Mouse (Mus musculus): ENCODE results near the gene Tcp1. TPM values are rescaled to one million over a fixed set of nuclear protein-coding genes. Genes with fewer than 3 reads are reported as not detected.
"Not testable (repeated sequence)": the region's sequence is repeated elsewhere in the genome, so short reads cannot be mapped to it uniquely, and the experiment has no call there.

The Tcp1 gene
- polyA plus RNA-seq, 1 experiment from 2014 or later, result 392 TPM

- H3K4me2 ChIP-seq (ENCODE audit: low read depth, low read length); H3K36me3 ChIP-seq (ENCODE audit: control insufficient read depth, insufficient read depth, low read length); H3K27me3 ChIP-seq (ENCODE audit: control insufficient read depth, insufficient read depth, low read length); H3K4me3 ChIP-seq (replicated peaks; ENCODE audit: low read length); H3K9ac ChIP-seq (ENCODE audit: low read length); H3K4me1 ChIP-seq (ENCODE audit: control insufficient read depth, insufficient read depth, low read length); ATAC-seq (ENCODE audit: insufficient read depth, low FRiP score); H3K9me3 ChIP-seq (replicated peaks; ENCODE audit: control insufficient read depth, low read length); H3K27ac ChIP-seq (ENCODE audit: low read length): not testable (repeated sequence)
- 88% methylated on average over 5 of the region's 5 CpGs for WGBS
Observed at GRCm38 (mm10) chr17:12931576-12931975, 16.1 kb downstream of the Tcp1 start.

GRCm38 (mm10) chr17:12935719-12936118 lies 20.2 kb downstream of the Tcp1 start:
- no peak overlapping the region for H3K27ac ChIP-seq (ENCODE audit: low read length)
- peaks cover 5% of the 10 kb centered on the region; the same call in 1 of the 2 replicates for H3K4me1 ChIP-seq (ENCODE audit: control insufficient read depth, insufficient read depth, low read length)
- ATAC-seq (ENCODE audit: insufficient read depth, low FRiP score), result no peak
- no peaks in the 10 kb centered on the region for H3K27me3 ChIP-seq (ENCODE audit: control insufficient read depth, insufficient read depth, low read length)
- no peak overlapping the region for H3K4me2 ChIP-seq (ENCODE audit: low read depth, low read length)
- 46% methylated on average over 4 of the region's 4 CpGs for WGBS
- H3K9me3 ChIP-seq (replicated peaks; ENCODE audit: control insufficient read depth, low read length), result no peaks in the 10 kb centered on the region
- no peak overlapping the region for H3K9ac ChIP-seq (ENCODE audit: low read length)
- no peak overlapping the region for H3K4me3 ChIP-seq (replicated peaks; ENCODE audit: low read length)
- no peaks in the 10 kb centered on the region for H3K36me3 ChIP-seq (ENCODE audit: control insufficient read depth, insufficient read depth, low read length)

- Histone ChIP-seq H3K4me1 (ENCODE audit: control insufficient read depth, insufficient read depth, low read length) (peaks cover 5% of the 10 kb centered on the region; the same call in 1 of the 2 replicates), H3K36me3 (ENCODE audit: control insufficient read depth, insufficient read depth, low read length) (no peaks in the 10 kb centered on the region), H3K27me3 (ENCODE audit: control insufficient read depth, insufficient read depth, low read length) (no peaks in the 10 kb centered on the region), H3K27ac (ENCODE audit: low read length) (no peak overlapping the region), H3K9ac (ENCODE audit: low read length) (no peak overlapping the region), H3K4me3 (replicated peaks; ENCODE audit: low read length) (no peak overlapping the region), H3K9me3 (replicated peaks; ENCODE audit: control insufficient read depth, low read length) (no peaks in the 10 kb centered on the region), H3K4me2 (ENCODE audit: low read depth, low read length) (no peak overlapping the region)
- WGBS, result 84% methylated on average over 2 of the region's 2 CpGs
- ATAC-seq (ENCODE audit: insufficient read depth, low FRiP score), result no peak
Observed at GRCm38 (mm10) chr17:12937412-12937970, 22.0 kb downstream of the Tcp1 start.

- no peaks in the 10 kb centered on the region for H3K36me3 ChIP-seq (ENCODE audit: control insufficient read depth, insufficient read depth, low read length)
- 54% methylated on average over 2 of the region's 2 CpGs for WGBS
- no peaks in the 10 kb centered on the region for H3K9me3 ChIP-seq (replicated peaks; ENCODE audit: control insufficient read depth, low read length)
- ATAC-seq (ENCODE audit: insufficient read depth, low FRiP score), result no peak
- H3K4me1 ChIP-seq (ENCODE audit: control insufficient read depth, insufficient read depth, low read length), result peaks cover 5% of the 10 kb centered on the region; the same call in 1 of the 2 replicates
- no peak overlapping the region for H3K4me3 ChIP-seq (replicated peaks; ENCODE audit: low read length)
- H3K27ac ChIP-seq (ENCODE audit: low read length), result no peak overlapping the region
- H3K4me2 ChIP-seq (ENCODE audit: low read depth, low read length), result no peak overlapping the region
- H3K27me3 ChIP-seq (ENCODE audit: control insufficient read depth, insufficient read depth, low read length), result no peaks in the 10 kb centered on the region
- no peak overlapping the region for H3K9ac ChIP-seq (ENCODE audit: low read length)
Observed at GRCm38 (mm10) chr17:12938077-12938476, 22.6 kb downstream of the Tcp1 start.

DNA sequence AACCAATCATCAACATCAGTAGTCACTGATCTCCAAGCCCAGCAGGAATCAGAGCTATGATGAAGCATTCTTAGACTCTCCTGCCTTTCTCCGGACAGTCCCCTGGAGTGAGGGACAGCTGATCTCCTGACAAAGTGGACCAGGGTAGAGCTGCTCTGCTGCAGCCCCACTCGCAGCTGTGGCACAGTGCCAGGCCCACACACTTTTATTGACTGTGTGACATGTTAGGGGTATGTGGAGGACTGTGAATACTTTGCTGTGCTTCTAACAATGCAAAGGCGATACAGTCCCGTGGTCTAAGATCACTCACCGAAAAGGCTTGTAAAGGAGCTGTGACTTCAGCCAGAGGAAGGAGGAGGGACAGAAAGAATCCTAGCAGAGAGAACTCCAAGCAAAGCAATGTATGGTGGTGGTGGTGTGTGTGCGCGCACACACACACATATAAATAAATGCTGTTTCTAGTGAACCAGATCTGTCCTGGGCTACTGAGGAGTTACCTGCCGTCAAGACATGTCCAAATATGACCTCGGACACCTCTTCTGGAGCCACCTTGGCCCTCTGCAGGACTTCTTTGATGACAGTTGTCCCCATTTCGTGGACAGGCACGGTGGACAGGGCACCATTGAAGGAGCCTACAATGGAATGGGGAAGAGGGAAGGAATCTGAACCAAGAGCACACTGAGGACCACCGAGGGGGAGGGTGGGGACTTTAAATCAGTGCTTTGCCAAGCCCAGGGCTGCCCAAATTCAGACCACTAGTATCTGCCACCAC lies 24.1 kb downstream of the Tcp1 start:
- Histone ChIP-seq H3K4me3 (replicated peaks; ENCODE audit: low read length) (peak overlapping the region; percentile 45), H3K9ac (ENCODE audit: low read length) (peak overlapping the region; percentile 64), H3K4me2 (ENCODE audit: low read depth, low read length) (peak overlapping the region; percentile 71)
- WGBS, result 51% methylated on average over 2 of the region's 12 CpGs
- not testable (repeated sequence) for H3K9me3 ChIP-seq (replicated peaks; ENCODE audit: control insufficient read depth, low read length); H3K36me3 ChIP-seq (ENCODE audit: control insufficient read depth, insufficient read depth, low read length); H3K27me3 ChIP-seq (ENCODE audit: control insufficient read depth, insufficient read depth, low read length); H3K4me1 ChIP-seq (ENCODE audit: control insufficient read depth, insufficient read depth, low read length); H3K27ac ChIP-seq (ENCODE audit: low read length)
- ATAC-seq (ENCODE audit: insufficient read depth, low FRiP score), result peak; percentile 3; the same call in 1 of the 2 replicates

GRCm38 (mm10) chr17:12940151-12940805 lies 24.8 kb downstream of the Tcp1 start, which contains the start of gene Acat3:
Gene Acat3 (minus strand): TSS chr17:12940600.
- no peaks in the 10 kb centered on the region for H3K9me3 ChIP-seq (replicated peaks; ENCODE audit: control insufficient read depth, low read length)
- H3K4me3 ChIP-seq (replicated peaks; ENCODE audit: low read length), result peak within 1 kb of the TSS; percentile 45
- peaks cover 5% of the 10 kb centered on the region; the same call in 1 of the 2 replicates for H3K4me1 ChIP-seq (ENCODE audit: control insufficient read depth, insufficient read depth, low read length)
- H3K4me2 ChIP-seq (ENCODE audit: low read depth, low read length), result peak within 1 kb of the TSS; percentile 71
- WGBS, result 7% methylated on average over 27 of the region's 27 CpGs
- H3K9ac ChIP-seq (ENCODE audit: low read length), result peak within 1 kb of the TSS; percentile 64
- no peak within 1 kb of the TSS for H3K27ac ChIP-seq (ENCODE audit: low read length)
- H3K36me3 ChIP-seq (ENCODE audit: control insufficient read depth, insufficient read depth, low read length), result no peaks in the 10 kb centered on the region
- H3K27me3 ChIP-seq (ENCODE audit: control insufficient read depth, insufficient read depth, low read length), result no peaks in the 10 kb centered on the region
- ATAC-seq (ENCODE audit: insufficient read depth, low FRiP score), result peak; percentile 86

- no peak overlapping the region for H3K4me2 ChIP-seq (ENCODE audit: low read depth, low read length)
- 74% methylated on average over 8 of the region's 8 CpGs for WGBS
- H3K9me3 ChIP-seq (replicated peaks; ENCODE audit: control insufficient read depth, low read length), result no peaks in the 10 kb centered on the region
Observed at GRCm38 (mm10) chr17:12941543-12942260, 26.2 kb downstream of the Tcp1 start.

DNA sequence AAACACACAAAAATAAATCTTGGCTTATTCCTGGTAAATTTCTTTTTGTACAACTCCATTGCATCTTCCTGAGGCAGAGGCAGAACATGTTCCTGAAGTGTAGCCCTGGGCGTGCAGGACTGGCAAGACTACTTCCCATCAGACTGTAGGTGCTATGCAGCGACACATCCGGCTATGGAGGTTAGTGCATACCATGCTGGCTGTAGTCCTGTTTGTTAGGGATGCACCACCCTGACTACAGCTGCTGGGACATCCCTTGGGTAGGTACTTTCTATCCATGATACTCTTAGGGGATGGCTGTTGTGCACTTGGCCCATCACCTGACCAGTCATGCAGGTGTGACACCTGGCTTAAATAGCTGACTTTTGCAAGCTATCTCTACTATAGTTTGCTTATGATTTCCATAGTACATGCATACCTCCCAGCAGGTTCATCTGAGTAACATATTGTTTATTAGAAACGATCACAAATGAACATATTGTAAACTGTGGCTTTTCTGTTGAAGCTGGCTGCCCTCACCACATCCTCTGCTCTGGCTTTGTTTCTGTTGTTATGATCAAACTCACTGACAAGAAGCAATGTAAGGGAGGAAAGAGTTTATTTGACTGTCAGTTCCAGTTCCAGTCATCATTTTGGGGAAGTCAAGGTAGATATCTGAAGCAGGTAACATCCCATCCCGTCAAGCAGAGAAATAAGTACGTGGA lies 27.1 kb downstream of the Tcp1 start:
- ATAC-seq (ENCODE audit: insufficient read depth, low FRiP score), result no peak
- WGBS, result 88% methylated on average over 6 of the region's 6 CpGs
- Histone ChIP-seq H3K9ac (ENCODE audit: low read length) (no peak overlapping the region), H3K36me3 (ENCODE audit: control insufficient read depth, insufficient read depth, low read length) (no peaks in the 10 kb centered on the region), H3K27me3 (ENCODE audit: control insufficient read depth, insufficient read depth, low read length) (no peaks in the 10 kb centered on the region), H3K9me3 (replicated peaks; ENCODE audit: control insufficient read depth, low read length) (no peaks in the 10 kb centered on the region), H3K27ac (ENCODE audit: low read length) (no peak overlapping the region), H3K4me1 (ENCODE audit: control insufficient read depth, insufficient read depth, low read length) (peaks cover 5% of the 10 kb centered on the region; the same call in 1 of the 2 replicates), H3K4me2 (ENCODE audit: low read depth, low read length) (no peak overlapping the region), H3K4me3 (replicated peaks; ENCODE audit: low read length) (no peak overlapping the region)

More at GRCm38 (mm10) chr17:12941543-12942260, 26.2 kb downstream of the Tcp1 start:
- Histone ChIP-seq H3K4me3 (replicated peaks; ENCODE audit: low read length) (no peak overlapping the region), H3K9ac (ENCODE audit: low read length) (no peak overlapping the region), H3K27me3 (ENCODE audit: control insufficient read depth, insufficient read depth, low read length) (no peaks in the 10 kb centered on the region), H3K4me1 (ENCODE audit: control insufficient read depth, insufficient read depth, low read length) (peaks cover 5% of the 10 kb centered on the region; the same call in 1 of the 2 replicates), H3K27ac (ENCODE audit: low read length) (no peak overlapping the region), H3K36me3 (ENCODE audit: control insufficient read depth, insufficient read depth, low read length) (no peaks in the 10 kb centered on the region)
- no peak for ATAC-seq (ENCODE audit: insufficient read depth, low FRiP score)
